Mouse (Mus musculus): Measurements from ENCODE around the gene Klhl31. TPM values are rescaled to one million over a fixed set of nuclear protein-coding genes. Genes with fewer than 3 reads are reported as not detected.

Gene Klhl31
- not detected in 2 replicates for total RNA-seq (2014; fragmentation: Nextera tagmentation)
- not detected in 2 replicates for total RNA-seq (2017)

DNA sequence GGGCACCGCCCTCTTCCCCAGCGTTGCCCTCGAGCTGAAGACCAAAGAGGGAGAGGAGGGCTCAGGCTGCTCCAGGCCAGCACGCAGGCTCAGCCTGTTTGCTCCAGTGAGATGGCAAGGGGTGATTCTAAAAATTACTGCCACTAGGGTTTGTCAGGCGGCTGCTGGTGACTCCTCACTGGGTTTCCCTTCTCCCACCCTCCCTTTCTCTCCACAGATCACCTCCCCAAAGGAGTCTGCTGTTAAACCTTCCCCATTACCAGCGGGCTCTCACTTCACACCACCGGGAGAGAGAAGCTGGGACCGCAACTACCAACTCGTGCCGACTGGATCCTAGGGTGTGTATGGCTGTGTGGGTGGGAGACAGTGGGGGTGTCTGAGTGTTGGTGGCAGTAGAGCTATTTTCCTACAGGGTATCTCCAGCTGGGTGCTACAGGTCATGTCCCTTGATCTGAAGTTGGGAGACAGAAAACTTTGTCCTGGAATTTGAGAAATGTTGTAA is at the start of gene Klhl31:
TSS of gene Klhl31 (plus strand) at position 51 of the 502 bp plus-strand sequence.
- no peak for ATAC-seq (replicated peaks; ENCODE audit: poor library complexity, severe bottlenecking)

DNA sequence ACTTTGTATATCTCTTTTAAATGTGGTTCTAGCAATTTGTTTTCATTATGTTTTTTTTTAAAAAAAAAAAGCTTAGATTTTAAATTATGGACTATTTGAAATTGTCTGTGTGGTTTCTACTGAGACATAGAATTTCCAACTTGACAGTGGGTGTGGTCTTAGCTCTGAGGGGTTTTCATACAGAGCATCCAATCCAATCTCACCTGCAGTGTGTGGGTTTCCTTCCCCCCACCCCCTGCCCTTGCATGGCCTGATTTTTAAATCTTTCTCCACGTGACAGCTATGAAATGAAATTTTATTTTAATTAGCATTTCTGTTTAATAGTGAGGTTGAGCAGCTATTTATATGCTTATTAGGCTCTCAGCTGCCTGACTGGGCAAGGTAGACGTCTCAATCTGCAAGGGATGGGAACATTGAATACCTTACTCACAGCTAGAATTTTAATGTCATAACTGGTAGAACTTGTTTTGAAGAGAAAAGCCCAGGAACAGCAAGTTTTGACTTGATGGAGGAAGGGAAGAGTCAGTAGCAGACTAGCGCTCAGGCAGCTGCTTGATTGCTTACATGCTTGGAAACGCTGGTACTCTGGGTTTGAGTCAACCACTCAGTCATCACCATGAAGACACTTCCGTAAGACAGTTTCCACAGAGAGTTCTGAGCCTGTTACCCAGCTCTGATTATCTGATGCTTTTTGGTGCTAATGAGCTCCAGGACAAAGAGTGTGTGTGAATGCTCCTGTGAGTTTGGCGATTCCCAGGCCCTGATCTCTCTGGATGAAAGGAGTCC is 49.3 kb upstream of the Klhl31 start:
- no peak for ATAC-seq (replicated peaks; ENCODE audit: poor library complexity, severe bottlenecking)

DNA sequence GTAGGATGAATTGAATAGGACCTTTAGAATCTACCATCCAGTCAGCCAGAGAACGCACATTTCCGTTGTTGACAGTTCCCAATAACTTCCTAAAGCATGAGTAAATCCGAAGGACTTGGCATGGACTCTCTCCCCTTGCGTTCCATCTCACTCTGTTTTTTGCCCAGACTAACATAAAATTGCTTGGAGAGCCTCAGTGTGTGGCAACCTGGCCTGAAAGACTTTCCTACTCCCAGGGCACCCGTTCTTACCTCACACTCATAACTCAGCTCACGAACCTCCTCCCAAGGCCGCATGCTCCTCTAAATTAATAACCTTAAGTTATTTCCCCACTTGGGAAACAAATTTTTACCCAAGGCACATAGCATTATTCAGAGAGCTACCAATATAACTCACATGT is 48.7 kb upstream of the Klhl31 start:
- ATAC-seq (replicated peaks; ENCODE audit: poor library complexity, severe bottlenecking) = no peak

DNA sequence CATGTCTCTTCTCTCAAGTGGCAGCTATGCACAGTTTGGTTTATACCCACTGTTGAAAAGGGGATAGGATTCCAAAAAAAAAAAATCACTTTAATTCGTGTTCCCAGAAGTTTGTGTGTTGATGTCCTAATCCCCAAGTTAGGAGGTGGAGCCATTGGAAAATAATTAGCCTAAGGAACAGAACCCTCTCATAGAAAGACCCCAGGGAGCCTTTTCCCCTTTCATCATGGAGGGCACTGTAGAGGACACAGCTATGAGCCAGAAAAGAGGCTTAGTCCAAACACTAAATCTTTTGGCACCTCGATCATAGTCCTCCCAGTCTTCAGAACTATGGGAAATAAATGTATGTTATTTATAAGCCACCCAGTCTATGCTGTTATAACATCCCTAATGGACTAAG is 46.8 kb upstream of the Klhl31 start:
- ATAC-seq (replicated peaks; ENCODE audit: poor library complexity, severe bottlenecking) = no peak

DNA sequence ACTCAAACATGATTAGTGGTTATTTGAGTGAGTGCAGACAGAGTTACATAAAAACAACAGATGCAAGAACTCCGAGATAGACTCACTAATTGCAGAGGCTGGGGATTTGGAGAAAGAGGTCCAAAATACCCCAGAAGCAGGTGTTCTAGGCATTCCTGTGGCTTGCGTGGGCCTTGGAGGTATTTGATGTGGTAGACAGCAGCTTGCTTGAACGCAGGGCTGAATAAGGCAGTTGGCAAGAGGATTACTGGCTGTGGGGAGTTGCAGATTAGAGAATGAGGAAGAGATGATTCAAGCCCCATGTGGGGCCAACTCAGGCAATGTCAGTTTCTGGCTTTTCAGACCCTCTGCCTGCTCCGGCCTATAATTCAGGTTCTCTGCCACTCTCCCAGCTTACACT is 43.9 kb upstream of the Klhl31 start:
- ATAC-seq (replicated peaks; ENCODE audit: poor library complexity, severe bottlenecking) = 0 out of 2 replicates have a peak, but pooled peaks have one; percentile 17

DNA sequence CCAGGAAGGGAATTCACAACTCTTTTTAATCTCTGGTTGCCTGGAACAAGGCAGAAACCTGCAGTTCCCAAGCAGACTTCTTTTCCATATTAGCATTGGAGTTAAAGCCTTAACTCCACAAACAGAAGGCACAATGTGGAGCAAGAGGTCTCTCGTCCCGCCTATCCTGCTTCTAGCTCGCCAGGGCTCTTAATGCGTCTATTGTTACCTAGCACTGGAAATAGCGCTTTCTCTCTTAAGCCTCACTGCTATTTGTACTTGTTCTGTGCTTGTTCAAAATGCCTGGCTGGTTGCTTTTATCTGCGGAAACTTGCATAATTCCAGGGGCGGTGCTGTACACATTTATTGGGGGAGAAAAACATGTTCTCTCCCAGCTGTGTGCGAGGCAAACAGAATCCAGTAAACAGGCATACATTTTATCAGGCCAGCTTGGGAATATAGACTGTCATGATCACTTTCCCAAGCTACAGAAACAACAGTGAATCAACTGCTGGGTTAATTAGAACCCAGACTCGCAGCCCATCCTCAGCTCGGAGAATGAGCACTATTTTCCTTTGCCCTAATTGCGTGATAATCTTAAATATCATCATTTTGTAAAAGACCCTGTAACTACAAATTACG is 41.2 kb upstream of the Klhl31 start:
- no peak for ATAC-seq (replicated peaks; ENCODE audit: poor library complexity, severe bottlenecking)

DNA sequence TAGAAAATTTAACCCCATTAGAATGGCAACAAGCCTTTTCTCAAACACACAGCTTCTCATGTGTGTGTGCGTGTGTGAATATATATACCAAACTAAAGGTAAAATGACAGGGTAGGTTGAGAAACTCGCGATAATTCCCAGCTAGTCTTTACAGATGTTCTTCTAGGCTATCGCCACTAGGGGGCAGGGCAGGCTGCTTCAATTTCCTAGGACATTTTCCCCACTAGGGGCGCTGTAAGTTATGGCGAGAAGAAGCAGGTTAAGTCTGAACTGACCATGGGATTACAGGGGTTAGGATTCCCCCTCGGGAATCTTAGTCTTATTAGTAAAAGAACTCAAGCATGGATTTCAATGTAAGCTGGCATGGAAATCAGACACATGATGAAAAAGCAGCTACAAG is 39.9 kb upstream of the Klhl31 start:
- peak; percentile 93 for ATAC-seq (replicated peaks; ENCODE audit: poor library complexity, severe bottlenecking)

DNA sequence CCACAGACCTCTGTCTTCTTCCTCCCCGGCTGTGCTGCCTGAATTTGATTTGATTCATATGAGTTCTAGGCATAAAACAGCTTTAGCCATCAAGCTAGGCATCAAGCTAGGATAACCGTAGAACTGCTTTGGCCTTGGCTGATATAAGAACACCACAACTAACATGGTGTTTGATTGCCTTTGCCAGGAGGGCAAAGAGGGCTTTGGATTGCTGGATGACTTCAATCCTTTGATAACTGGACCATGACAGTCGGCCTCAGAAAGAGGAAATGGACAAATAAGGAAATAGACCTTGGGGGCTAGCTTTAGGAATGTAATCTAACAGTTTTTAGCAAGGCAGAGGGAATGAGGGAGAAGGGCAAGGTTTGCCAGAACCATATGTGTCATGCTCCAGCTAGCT is 37.7 kb upstream of the Klhl31 start:
- ATAC-seq (replicated peaks; ENCODE audit: poor library complexity, severe bottlenecking) = no peak

DNA sequence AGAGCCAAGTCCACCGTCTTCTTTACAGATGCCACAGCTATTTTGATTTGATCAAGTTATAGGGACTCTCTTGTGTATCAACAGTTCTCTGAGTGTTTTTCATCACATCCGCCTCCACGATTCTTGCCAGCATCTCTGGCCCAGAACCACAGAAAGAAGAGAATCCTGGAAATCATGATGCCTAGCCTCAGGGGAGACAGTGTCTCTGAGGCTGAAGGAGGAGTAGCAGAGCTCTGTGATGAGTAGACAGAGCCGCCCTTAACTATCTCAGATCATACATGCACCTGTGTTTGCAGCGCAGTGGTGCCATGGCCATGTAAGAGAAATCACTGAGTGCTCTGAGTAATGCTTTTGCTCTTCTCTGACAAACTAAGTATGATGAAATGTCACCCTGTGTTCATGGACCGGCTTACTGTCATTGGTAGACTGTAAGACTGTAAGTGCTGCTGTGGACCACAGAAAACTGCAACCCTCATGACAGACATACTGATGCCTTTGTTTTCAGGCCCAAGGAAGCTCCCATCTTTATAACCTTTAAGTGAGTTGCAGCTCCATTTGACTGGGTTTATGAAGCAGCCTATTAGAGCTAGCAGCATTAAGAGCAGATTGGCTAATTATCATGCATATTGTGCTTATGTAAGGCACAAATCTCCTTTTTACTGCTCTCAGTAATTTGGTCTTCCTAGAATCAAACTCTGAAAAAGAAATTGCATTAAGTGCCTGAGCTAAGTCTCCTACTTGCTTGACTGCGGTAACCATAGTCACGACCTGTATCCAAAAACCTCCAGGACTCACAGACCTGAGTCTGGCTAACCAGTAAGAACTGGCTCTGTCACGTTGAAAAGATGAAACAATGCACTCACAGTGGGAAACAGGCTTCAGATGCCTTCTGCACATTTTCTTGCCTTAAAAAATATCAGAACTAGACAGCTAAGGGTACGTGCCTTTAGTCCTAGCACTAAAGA is 33.7 kb upstream of the Klhl31 start:
- no peak for ATAC-seq (replicated peaks; ENCODE audit: poor library complexity, severe bottlenecking)

DNA sequence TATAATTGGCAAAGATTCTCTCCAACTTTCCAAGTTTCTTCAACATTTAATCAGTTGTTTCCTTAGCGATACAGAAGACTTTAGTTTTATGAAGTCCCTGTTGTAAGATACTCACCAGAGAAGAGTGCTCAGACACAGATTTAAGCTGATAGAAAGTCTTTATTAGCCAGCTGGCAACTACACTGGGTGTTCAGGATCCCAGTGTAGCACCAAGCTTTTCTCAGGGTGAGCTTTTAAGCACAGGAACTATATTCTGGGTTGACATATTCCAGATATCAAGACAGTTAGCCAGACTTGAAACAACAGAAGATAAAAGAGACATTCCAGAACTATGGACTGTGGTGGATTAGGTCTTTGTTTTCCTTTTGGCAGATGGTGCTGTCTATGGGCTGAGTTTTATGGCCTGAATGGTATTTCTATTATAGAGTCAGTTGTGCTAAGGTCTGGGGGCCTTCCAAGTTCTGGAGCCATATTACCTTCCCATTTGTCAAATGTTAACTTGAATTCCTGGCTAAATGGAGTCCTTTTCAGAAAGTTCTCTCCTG is 32.3 kb upstream of the Klhl31 start:
- ATAC-seq (replicated peaks; ENCODE audit: poor library complexity, severe bottlenecking) = no peak

DNA sequence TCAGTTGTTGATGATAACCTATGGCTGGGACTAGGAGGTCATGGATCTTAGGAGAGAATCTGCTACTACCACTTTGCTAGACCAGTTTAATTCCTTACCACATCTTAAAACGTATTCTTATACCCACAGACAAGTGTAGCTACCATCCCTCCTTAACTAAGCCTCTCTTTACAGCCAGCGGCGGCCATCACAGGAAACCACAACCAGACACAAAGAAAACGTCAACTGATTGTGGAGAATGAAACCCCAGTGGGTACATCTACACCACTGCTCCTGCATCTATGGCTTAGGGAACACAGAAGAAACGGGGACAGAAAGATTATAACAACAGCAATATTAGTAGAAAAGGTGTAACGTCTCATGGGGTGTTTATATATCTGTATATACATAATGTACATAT is 29.0 kb upstream of the Klhl31 start:
- ATAC-seq (replicated peaks; ENCODE audit: poor library complexity, severe bottlenecking) = no peak; the same call in 1 of the 2 replicates

DNA sequence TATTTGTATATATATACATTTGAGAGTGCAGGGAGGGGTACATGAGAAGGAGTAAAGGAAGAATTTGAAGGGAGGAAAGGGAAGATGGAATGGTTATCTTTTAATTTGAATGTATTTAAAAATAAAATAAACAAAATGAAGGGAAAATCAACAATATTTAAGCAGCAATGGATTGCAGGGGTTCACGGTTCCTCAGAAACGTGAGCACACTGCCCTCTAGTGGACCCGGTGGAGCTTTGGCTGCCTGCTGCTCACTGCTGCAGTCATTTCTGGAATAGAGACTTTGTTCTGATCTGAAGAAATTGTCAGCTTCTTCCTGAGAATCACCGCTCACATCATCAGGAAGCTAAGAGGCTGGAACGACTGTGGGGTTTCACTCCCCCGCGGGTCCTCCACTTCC is 28.5 kb upstream of the Klhl31 start:
- peak; percentile 78 for ATAC-seq (replicated peaks; ENCODE audit: poor library complexity, severe bottlenecking)

DNA sequence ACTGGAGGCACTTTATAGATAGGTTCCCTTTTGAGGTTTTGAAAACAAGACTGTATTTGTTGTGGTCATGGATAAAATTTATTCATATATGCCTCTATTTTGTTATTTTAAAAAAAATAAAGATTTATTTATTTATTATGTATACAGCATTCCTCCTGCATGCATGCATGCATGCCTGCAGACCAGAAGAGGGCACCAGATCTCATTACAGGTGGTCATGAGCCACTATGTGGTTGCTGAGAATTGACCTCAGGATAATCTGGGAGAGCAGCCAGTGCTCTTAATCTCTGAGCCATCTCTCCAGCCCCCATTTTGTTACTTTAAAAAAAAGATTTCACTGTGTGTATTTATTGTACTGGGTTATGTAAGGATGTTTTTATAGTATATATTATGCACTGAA is 25.5 kb upstream of the Klhl31 start:
- ATAC-seq (replicated peaks; ENCODE audit: poor library complexity, severe bottlenecking) = no peak

DNA sequence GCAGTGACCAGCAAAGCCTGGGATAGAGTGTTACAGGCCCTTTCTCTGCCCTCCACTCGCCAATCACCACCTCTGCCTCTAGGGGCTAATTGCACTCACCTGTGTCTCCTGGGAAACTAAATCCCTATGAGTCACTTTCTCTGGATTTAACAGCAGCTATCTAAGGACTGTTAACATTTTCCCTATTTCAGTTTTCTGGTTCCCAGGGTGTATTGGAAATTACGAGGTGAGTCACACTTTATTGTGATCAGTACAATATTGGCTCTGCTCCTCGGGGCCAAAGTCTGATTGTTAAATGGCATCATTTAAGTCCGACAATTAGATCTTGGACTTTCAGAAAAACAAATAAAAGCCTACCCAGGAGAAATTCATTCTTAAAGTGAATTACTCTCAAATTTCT is 24.0 kb upstream of the Klhl31 start:
- ATAC-seq (replicated peaks; ENCODE audit: poor library complexity, severe bottlenecking) = no peak

DNA sequence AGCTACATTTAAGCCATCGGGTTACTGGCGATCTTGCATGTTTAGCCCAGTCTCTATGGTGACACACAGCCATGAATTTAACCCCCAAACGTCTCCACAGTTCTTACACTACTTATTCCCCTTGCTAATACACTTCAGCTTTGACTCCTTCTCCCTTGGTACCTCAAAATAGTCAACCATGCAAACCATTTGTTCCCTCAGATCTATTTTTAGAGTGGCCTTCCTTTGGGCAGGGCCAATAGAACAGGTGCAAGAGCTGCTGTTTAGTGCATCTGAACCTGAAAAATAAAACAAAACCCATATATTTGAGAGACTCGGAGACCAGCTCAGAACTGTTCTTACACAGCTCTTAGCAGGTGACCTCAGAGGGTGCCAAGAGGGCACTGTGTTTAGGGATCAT is 20.4 kb upstream of the Klhl31 start:
- no peak for ATAC-seq (replicated peaks; ENCODE audit: poor library complexity, severe bottlenecking)

DNA sequence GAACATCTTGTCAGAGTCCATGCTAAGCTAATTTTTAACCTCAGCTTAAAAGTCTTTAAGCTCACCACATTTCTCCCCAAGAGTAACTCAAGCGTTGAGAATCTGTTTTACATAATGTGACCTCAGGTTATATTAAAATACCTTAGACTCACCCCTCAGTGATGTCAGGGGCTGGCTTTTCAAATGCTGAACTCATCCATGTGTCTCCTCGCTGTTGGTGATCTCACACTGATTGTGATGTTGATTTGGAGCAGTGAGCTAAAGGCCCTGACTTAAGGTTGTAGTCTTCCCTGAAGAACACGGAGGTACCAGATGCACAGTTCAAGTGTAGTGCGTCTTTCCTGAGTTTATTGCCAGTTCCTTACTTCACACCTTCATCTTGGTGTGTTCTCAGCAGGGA is 19.5 kb upstream of the Klhl31 start:
- no peak for ATAC-seq (replicated peaks; ENCODE audit: poor library complexity, severe bottlenecking)

DNA sequence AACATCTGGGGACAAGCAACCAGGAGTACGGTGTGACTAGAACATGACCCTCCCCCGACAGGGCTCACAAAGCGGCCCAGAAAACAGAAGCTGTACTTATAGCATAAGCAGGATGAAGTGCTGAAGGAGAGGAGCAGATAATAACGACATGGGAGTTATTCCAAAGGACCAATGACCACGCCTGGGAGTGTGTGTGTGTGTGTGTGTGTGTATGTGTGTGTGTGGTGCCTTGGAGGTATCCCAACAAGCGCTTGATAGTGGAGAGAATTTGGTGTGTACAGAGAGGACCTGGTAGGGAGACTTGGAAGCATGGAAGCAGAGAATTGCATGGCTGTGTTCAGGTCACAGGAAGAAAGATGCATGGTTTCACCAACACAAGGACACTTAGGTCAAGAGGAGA is 18.5 kb upstream of the Klhl31 start:
- no peak for ATAC-seq (replicated peaks; ENCODE audit: poor library complexity, severe bottlenecking)

DNA sequence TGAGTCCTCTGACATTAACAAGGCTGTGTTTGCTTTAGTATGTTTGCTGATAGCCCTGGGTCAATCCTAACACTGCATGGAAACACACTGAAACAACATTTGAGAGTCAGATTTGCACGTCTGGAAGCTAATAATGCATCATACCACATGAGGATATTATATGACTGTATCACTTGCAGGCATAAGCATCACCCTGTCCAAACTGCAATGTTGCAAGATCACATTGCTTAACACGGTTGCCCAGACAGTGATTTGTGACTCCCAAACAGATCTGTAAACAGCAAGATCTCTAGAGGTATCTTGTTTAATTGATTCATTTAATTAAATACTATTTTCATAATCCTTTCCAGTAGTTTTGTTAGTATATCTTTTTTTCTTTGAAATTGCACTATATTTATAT is 17.9 kb upstream of the Klhl31 start:
- no peak for ATAC-seq (replicated peaks; ENCODE audit: poor library complexity, severe bottlenecking)

DNA sequence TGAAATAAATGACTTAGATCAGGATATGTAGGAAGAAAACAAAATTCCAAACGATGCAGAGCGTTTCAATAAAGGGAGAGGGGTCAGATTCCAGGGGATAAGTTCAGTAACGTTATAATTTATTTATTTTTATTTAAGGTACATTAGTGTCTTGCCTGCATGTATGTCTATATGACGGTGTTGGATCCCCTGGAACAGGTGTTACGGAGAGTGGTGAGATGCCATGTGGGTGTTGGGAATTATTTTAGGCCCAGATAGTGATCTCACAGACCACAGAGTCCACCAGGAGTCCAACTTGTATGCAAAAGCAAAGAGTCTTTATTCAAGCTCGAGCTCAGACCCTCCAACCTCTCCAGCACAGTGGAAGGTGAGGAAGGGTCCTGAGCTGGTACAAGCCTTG is 16.2 kb upstream of the Klhl31 start:
- ATAC-seq (replicated peaks; ENCODE audit: poor library complexity, severe bottlenecking) = no peak

DNA sequence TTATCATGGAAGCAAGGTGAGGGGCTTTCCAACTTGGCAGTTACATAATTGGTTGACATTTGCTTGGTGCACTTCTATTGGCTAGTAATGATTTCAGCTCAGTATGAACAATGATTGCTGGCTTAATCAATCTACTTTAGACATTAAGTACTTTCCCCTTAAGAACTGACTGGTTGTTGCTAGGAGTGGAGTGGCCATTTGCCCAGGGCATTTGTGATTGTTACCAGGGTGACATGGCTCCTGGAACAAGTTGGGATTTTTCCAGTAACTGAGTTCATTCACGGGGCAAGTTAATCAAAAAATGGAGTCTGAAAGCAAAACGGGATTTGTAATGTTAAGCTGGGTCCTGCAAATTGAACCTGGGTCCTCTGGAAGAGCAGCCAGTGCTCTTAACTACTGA is 15.8 kb upstream of the Klhl31 start:
- ATAC-seq (replicated peaks; ENCODE audit: poor library complexity, severe bottlenecking) = no peak
